Mouse (Mus musculus) ES-Bruce4 (cell line): Measurements from ENCODE around the gene Kcnk7.

Experiments used
- CTCF ChIP-seq: IDR thresholded peaks from one replicate; pipeline ENCODE4 v1.8.1; 2011; ENCODE audit warnings: low read depth, low read length
- POLR2A ChIP-seq: IDR thresholded peaks from one replicate; pipeline ENCODE4 v1.8.1; 2011; ENCODE audit warnings: low read length; ENCODE audit not compliant: insufficient read depth

GRCm38 (mm10) chr19:5745756-5746710 is 41.9 kb downstream of the Kcnk7 start:
- TF ChIP-seq CTCF (no peak), POLR2A (no peak)
